Mouse (Mus musculus): ENCODE measurements around the gene Nagpa. TPM values are rescaled to one million over a fixed set of nuclear protein-coding genes. Genes with fewer than 3 reads are reported as not detected.
"Not testable (repeated sequence)": the region's sequence is repeated elsewhere in the genome, so short reads cannot be mapped to it uniquely, and the experiment has no call there.

Gene Nagpa
- polyA plus RNA-seq, 1 experiment from 2014 or later: 10.7 TPM

- not testable (repeated sequence) for H3K36me3 ChIP-seq (ENCODE audit: control insufficient read depth, insufficient read depth, low read length); H3K4me1 ChIP-seq (ENCODE audit: control insufficient read depth, insufficient read depth, low read length); H3K27me3 ChIP-seq (ENCODE audit: control insufficient read depth, insufficient read depth, low read length); ATAC-seq (ENCODE audit: low FRiP score); H3K4me3 ChIP-seq (ENCODE audit: low read depth, low read length); H3K9ac ChIP-seq (ENCODE audit: low read length); H3K27ac ChIP-seq (ENCODE audit: low read depth, low read length); H3K4me2 ChIP-seq; H3K9me3 ChIP-seq (ENCODE audit: control insufficient read depth, low read length); DNase-seq (ENCODE audit: low spot score, missing footprints)
- 74% methylated on average over 3 of the region's 3 CpGs for WGBS
Measured at GRCm38 (mm10) chr16:5228103-5228502, 24.3 kb upstream of the Nagpa start.

GRCm38 (mm10) chr16:5227501-5227900 is 23.7 kb upstream of the Nagpa start:
- not testable (repeated sequence) for H3K9me3 ChIP-seq (ENCODE audit: control insufficient read depth, low read length); H3K27me3 ChIP-seq (ENCODE audit: control insufficient read depth, insufficient read depth, low read length); ATAC-seq (ENCODE audit: low FRiP score); H3K4me1 ChIP-seq (ENCODE audit: control insufficient read depth, insufficient read depth, low read length); H3K27ac ChIP-seq (ENCODE audit: low read depth, low read length); DNase-seq (ENCODE audit: low spot score, missing footprints); H3K4me3 ChIP-seq (ENCODE audit: low read depth, low read length); H3K36me3 ChIP-seq (ENCODE audit: control insufficient read depth, insufficient read depth, low read length); H3K9ac ChIP-seq (ENCODE audit: low read length); H3K4me2 ChIP-seq
- WGBS: 85% methylated on average over 19 of the region's 19 CpGs

DNA sequence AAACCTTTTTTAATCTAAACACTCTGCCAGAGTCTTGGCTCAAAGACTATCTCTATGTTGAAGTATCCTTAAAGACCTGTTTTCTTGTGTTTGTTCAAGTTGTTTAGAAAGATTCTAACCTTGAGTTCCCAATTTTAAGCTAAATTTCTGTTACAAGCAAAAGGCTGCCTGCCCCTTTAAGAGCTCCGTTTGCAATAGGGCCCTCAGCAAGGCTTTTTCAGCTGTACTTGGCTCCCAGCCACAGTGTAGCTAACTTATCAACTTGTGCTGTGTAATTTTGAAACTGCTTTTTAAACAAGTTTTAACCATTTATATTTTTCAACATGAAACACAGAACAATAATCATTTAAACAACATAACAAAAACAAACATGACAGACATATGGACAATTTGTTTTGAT is 22.7 kb upstream of the Nagpa start:
- DNase-seq (ENCODE audit: low spot score, missing footprints); H3K36me3 ChIP-seq (ENCODE audit: control insufficient read depth, insufficient read depth, low read length); H3K4me1 ChIP-seq (ENCODE audit: control insufficient read depth, insufficient read depth, low read length); H3K4me3 ChIP-seq (ENCODE audit: low read depth, low read length); H3K27ac ChIP-seq (ENCODE audit: low read depth, low read length); H3K9ac ChIP-seq (ENCODE audit: low read length); H3K4me2 ChIP-seq; ATAC-seq (ENCODE audit: low FRiP score); H3K9me3 ChIP-seq (ENCODE audit: control insufficient read depth, low read length); H3K27me3 ChIP-seq (ENCODE audit: control insufficient read depth, insufficient read depth, low read length): not testable (repeated sequence)
- 13% methylated on average over 1 of the region's 1 CpGs for WGBS

DNA sequence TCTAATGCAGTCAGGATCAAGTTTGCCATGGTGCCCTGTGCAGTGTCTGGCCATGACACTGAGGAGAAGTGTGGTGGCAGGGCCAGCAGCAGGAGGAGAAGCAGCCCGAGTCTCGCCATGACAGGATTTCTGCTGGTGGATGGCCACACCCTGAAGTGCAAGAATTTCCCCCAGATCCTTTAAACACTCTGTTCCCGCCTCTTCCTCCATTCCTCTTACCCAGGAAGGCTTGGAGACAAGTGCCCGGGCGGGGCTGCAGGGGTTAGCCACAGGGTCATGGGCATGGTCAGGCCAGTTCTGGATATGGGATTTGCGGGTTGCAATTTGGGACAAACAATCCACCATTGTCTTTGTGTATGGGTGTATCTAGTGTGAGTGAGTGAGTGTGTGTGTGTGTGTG is 18.3 kb upstream of the Nagpa start, which contains the start of gene AU021092:
Gene AU021092 (minus strand): TSS at position 160 of the 400 bp plus-strand sequence.
- DNase-seq (ENCODE audit: low spot score, missing footprints) (no peak), ATAC-seq (ENCODE audit: low FRiP score) (no peak)
- 78% methylated on average over 6 of the region's 6 CpGs for WGBS
- H3K9me3 ChIP-seq (ENCODE audit: control insufficient read depth, low read length): no peaks in the 10 kb centered on the region
- no peaks in the 10 kb centered on the region for H3K36me3 ChIP-seq (ENCODE audit: control insufficient read depth, insufficient read depth, low read length)
- H3K4me1 ChIP-seq (ENCODE audit: control insufficient read depth, insufficient read depth, low read length): no peaks in the 10 kb centered on the region
- no peaks in the 10 kb centered on the region for H3K27me3 ChIP-seq (ENCODE audit: control insufficient read depth, insufficient read depth, low read length)
- no peak within 1 kb of the TSS for H3K4me3 ChIP-seq (ENCODE audit: low read depth, low read length)
- no peak within 1 kb of the TSS for H3K4me2 ChIP-seq
- H3K27ac ChIP-seq (ENCODE audit: low read depth, low read length): no peak within 1 kb of the TSS
- no peak within 1 kb of the TSS for H3K9ac ChIP-seq (ENCODE audit: low read length)

DNA sequence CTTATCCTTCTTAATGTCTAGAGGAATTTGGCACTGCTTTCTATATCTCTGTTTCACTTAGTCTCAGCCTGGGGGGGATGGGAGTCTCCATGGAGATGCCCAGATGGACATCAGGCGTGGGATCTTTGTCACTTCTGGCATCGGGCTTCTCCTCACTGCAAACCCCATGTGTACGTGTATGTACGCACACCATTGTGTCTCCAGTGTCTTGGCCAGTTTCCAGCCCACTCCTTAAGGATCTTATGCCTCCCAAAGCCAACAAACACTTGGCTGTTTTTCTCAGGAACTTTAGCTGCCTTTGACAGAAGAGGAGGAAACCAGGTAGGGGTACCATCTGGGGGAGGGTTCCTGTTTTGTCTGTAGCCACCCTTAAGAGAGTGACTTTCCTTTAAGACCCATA is 17.6 kb upstream of the Nagpa start:
- 78% methylated on average over 4 of the region's 4 CpGs for WGBS
- H3K9ac ChIP-seq (ENCODE audit: low read length): no peak overlapping the region

DNA sequence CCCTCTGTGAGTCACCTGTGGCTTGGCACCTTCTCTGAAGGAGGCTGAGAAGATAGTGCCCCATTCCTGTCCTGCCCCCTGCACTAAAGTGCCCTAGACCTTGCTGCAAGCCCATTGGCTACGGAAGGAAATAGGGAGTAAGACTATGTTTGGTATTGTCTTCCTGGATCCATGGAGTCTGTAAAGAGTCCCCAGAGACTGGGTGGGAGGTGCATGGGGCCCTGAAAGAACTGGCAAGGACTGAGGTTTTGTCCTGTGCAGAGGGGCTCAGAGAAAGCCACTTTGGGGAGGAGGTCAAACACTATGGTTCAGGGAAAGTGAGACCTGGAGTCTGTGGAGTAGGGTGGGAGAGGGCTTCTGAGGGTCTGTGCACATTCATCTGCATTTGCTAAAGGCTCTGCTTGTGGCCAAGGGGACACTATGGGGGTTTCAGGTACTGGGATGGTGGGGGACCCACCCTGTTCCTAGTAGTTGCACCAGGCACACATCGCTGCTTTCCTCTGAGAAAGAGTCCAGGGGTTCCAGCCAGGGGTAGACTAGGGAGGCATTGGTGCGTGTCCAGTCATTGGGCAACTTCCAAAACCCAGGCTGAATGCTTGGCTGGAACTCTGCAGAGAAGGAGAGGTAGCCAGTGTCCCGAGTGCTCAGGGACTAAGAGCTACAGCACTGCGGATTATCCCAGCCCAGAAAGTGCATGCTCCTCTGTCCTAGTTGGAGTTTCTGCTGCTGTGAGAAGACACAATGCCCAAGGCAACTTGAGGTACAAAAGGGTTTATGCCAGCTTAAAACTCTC is 13.7 kb upstream of the Nagpa start:
- Histone ChIP-seq H3K27me3 (ENCODE audit: control insufficient read depth, insufficient read depth, low read length) (no peaks in the 10 kb centered on the region), H3K4me3 (ENCODE audit: low read depth, low read length) (no peak overlapping the region), H3K9ac (ENCODE audit: low read length) (no peak overlapping the region), H3K4me2 (no peak overlapping the region), H3K27ac (ENCODE audit: low read depth, low read length) (no peak overlapping the region), H3K9me3 (ENCODE audit: control insufficient read depth, low read length) (no peaks in the 10 kb centered on the region), H3K4me1 (ENCODE audit: control insufficient read depth, insufficient read depth, low read length) (no peaks in the 10 kb centered on the region), H3K36me3 (ENCODE audit: control insufficient read depth, insufficient read depth, low read length) (no peaks in the 10 kb centered on the region)
- ATAC-seq (ENCODE audit: low FRiP score) (no peak), DNase-seq (ENCODE audit: low spot score, missing footprints) (no peak)
- 52% methylated on average over 5 of the region's 5 CpGs for WGBS

More for the DNA sequence above, 17.6 kb upstream of the Nagpa start:
- no peaks in the 10 kb centered on the region for H3K36me3 ChIP-seq (ENCODE audit: control insufficient read depth, insufficient read depth, low read length)
- DNase-seq (ENCODE audit: low spot score, missing footprints) (no peak), ATAC-seq (ENCODE audit: low FRiP score) (no peak)
- H3K4me1 ChIP-seq (ENCODE audit: control insufficient read depth, insufficient read depth, low read length): no peaks in the 10 kb centered on the region
- no peak overlapping the region for H3K4me3 ChIP-seq (ENCODE audit: low read depth, low read length)
- H3K9me3 ChIP-seq (ENCODE audit: control insufficient read depth, low read length): no peaks in the 10 kb centered on the region
- H3K27ac ChIP-seq (ENCODE audit: low read depth, low read length): no peak overlapping the region
- no peak overlapping the region for H3K4me2 ChIP-seq
- H3K27me3 ChIP-seq (ENCODE audit: control insufficient read depth, insufficient read depth, low read length): no peaks in the 10 kb centered on the region

DNA sequence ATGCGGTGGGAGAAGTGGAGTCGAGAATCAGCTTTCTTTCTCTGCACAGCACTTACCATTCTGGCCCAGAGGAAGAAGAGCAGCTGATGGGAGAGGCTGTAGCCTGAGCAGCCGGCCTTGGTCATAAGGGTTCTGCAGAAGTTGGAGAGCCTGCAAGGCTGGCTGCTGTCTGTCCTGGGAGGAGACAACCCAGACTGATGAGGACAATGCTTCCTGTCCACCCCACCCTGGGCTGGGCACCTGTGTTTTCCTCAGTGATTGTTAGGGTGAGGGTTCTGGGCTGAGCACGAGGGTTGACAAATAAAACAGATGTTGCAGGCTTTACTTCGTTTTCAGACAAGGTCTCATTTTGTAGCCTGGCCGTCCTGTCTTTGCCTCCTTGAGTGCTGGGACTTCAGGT is 12.9 kb upstream of the Nagpa start:
- H3K4me2 ChIP-seq: no peak overlapping the region
- H3K9ac ChIP-seq (ENCODE audit: low read length): no peak overlapping the region
- no peak for ATAC-seq (ENCODE audit: low FRiP score)
- no peaks in the 10 kb centered on the region for H3K36me3 ChIP-seq (ENCODE audit: control insufficient read depth, insufficient read depth, low read length)
- no peak overlapping the region for H3K4me3 ChIP-seq (ENCODE audit: low read depth, low read length)
- no peaks in the 10 kb centered on the region for H3K9me3 ChIP-seq (ENCODE audit: control insufficient read depth, low read length)
- no peak overlapping the region for H3K27ac ChIP-seq (ENCODE audit: low read depth, low read length)
- H3K27me3 ChIP-seq (ENCODE audit: control insufficient read depth, insufficient read depth, low read length): no peaks in the 10 kb centered on the region
- DNase-seq (ENCODE audit: low spot score, missing footprints): no peak
- 71% methylated on average over 6 of the region's 6 CpGs for WGBS
- H3K4me1 ChIP-seq (ENCODE audit: control insufficient read depth, insufficient read depth, low read length): no peaks in the 10 kb centered on the region

DNA sequence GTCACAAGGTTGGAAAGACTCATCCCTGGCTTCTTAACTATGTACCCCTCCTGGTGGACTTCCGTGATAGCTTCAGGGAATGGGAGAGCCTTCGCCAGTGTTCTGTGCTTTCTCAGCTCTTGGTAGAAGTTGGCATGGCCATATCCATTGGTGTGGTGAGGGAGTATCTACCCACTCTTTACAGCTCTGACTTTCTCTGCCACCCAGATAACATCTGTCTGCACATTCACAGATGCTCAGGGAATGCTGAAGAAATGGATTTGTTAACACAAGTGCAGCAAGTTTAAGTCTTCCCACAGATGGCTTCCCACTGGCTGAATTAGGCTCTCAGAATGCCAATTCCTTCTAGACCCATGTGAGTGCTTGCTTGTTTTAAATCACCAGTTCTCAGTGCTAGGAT is 10.3 kb upstream of the Nagpa start:
- WGBS: 93% methylated on average over 2 of the region's 2 CpGs

GRCm38 (mm10) chr16:5212150-5212549 is 8.3 kb upstream of the Nagpa start:
- H3K36me3 ChIP-seq (ENCODE audit: control insufficient read depth, insufficient read depth, low read length): no peaks in the 10 kb centered on the region
- no peak for DNase-seq (ENCODE audit: low spot score, missing footprints)
- ATAC-seq (ENCODE audit: low FRiP score): no peak
- WGBS: 90% methylated on average over 3 of the region's 3 CpGs
- no peaks in the 10 kb centered on the region for H3K27me3 ChIP-seq (ENCODE audit: control insufficient read depth, insufficient read depth, low read length)
- no peak overlapping the region for H3K4me2 ChIP-seq
- H3K9me3 ChIP-seq (ENCODE audit: control insufficient read depth, low read length): no peaks in the 10 kb centered on the region
- no peak overlapping the region for H3K27ac ChIP-seq (ENCODE audit: low read depth, low read length)
- no peak overlapping the region for H3K4me3 ChIP-seq (ENCODE audit: low read depth, low read length)
- H3K9ac ChIP-seq (ENCODE audit: low read length): no peak overlapping the region
- no peaks in the 10 kb centered on the region for H3K4me1 ChIP-seq (ENCODE audit: control insufficient read depth, insufficient read depth, low read length)

More for the DNA sequence above, 10.3 kb upstream of the Nagpa start:
- Histone ChIP-seq H3K27ac (ENCODE audit: low read depth, low read length) (no peak overlapping the region), H3K9ac (ENCODE audit: low read length) (no peak overlapping the region), H3K4me2 (no peak overlapping the region), H3K4me1 (ENCODE audit: control insufficient read depth, insufficient read depth, low read length) (no peaks in the 10 kb centered on the region), H3K9me3 (ENCODE audit: control insufficient read depth, low read length) (no peaks in the 10 kb centered on the region), H3K27me3 (ENCODE audit: control insufficient read depth, insufficient read depth, low read length) (no peaks in the 10 kb centered on the region), H3K36me3 (ENCODE audit: control insufficient read depth, insufficient read depth, low read length) (no peaks in the 10 kb centered on the region), H3K4me3 (ENCODE audit: low read depth, low read length) (no peak overlapping the region)
- DNase-seq (ENCODE audit: low spot score, missing footprints): no peak
- ATAC-seq (ENCODE audit: low FRiP score): no peak
